17 mouse cellular contexts compared by ENCODE assay signal in genomic region chr10:99748009-99748408, GRCm38 (mm10). TPM values are rescaled to one million over a fixed set of nuclear protein-coding genes. Genes with fewer than 3 reads are reported as not detected.
DNase-seq lines count a peak whose midpoint lies in the region.
"Had no signal": no experiment of that assay in that cellular context is flagged by ENCODE, and none has a peak within 500 bp of the region (broad histone marks: within the 10 kb centered on the region; RNA-seq: fewer than 3 reads in every experiment).

No protein-coding gene starts in this region.

- H3K9me3 ChIP-seq in heart, embryonic 10.5 days = no peaks in the 10 kb centered on the region
- H3K9me3 ChIP-seq: embryonic facial prominence, embryonic 15.5 days; forebrain, embryonic 12.5 days; heart, embryonic 13.5 days; stomach, embryonic 15.5 days had no signal

- H3K4me3 ChIP-seq in heart, embryonic 10.5 days = no peak overlapping the region
- H3K4me3 ChIP-seq: embryonic facial prominence, embryonic 15.5 days; forebrain, embryonic 12.5 days; heart, embryonic 13.5 days; stomach, embryonic 15.5 days had no signal

- peak; percentile 17 to 71 for DNase-seq in heart, adult 18-20 months
- DNase-seq in heart, embryonic 10.5 days (ENCODE audit: low spot score) = no peak
- DNase-seq in lung, postnatal 10 days = peak; percentile 8
- no peak for DNase-seq in lung, postnatal 4 days
- peak; percentile 7 to 9 for DNase-seq in heart, postnatal 14 days
- DNase-seq in spleen, postnatal 4 days (ENCODE audit: low spot score in 2 of 2) = no peak
- no peak for DNase-seq in urinary bladder, postnatal 14 days (ENCODE audit: low spot score)
- DNase-seq: adrenal gland, postnatal 14 days; cerebellum, postnatal 36 days; thymus, postnatal 4 days had no signal

- H3K4me1 ChIP-seq in heart, embryonic 10.5 days = no peaks in the 10 kb centered on the region
- H3K4me1 ChIP-seq: embryonic facial prominence, embryonic 15.5 days; forebrain, embryonic 12.5 days; heart, embryonic 13.5 days; stomach, embryonic 15.5 days had no signal

- 37% methylated on average over 2 of the region's 2 CpGs for WGBS in heart, embryonic 10.5 days

- intact Hi-C loops in heart, postnatal 14 days (cut with DNase I) = loop anchor here (10.0 kb wide), 1 partner anchor 103 kb away; no protein-coding TSS in a partner anchor

- H3K27ac ChIP-seq in heart, embryonic 10.5 days = no peak overlapping the region
- H3K27ac ChIP-seq: embryonic facial prominence, embryonic 15.5 days; forebrain, embryonic 12.5 days; heart, embryonic 13.5 days; stomach, embryonic 15.5 days had no signal

- H3K36me3 ChIP-seq in heart, embryonic 10.5 days = no peaks in the 10 kb centered on the region
- H3K36me3 ChIP-seq: embryonic facial prominence, embryonic 15.5 days; forebrain, embryonic 12.5 days; G1E; heart, embryonic 13.5 days; stomach, embryonic 15.5 days had no signal

- H3K27me3 ChIP-seq in heart, embryonic 10.5 days (ENCODE audit: insufficient read depth, poor library complexity, severe bottlenecking) = no peaks in the 10 kb centered on the region
- H3K27me3 ChIP-seq: embryonic facial prominence, embryonic 15.5 days; forebrain, embryonic 12.5 days; heart, embryonic 13.5 days; stomach, embryonic 15.5 days had no signal

RNA-seq across cellular contexts. Expression of gene Csl, which starts 11.4 kb away (rescaled TPM):
- total RNA-seq in heart, adult 18-20 months (2021) = 1 to 10 TPM; 3.2 to 4.7 TPM
- polyA plus RNA-seq in heart, embryonic 10.5 days (2016; fragmentation: Nextera tagmentation; extraction: Ambion mirVana) = 0.24 and 0.37 TPM in 2 replicates
- total RNA-seq in heart, postnatal 14 days (2021) = 1 to 10 TPM; 4.0 to 4.6 TPM
- polyA plus RNA-seq: embryonic facial prominence, embryonic 15.5 days; forebrain, embryonic 12.5 days; G1E; inflammation-experienced regulatory T-cells, adult 6 months; small intestine, adult 2 months had no signal

Comparison
In these comparisons a context has a peak if more than half of its experiments do, and no peak if none do; other contexts are left out.
1. DNase-seq: peak in heart, adult 18-20 months (2 of 2), lung, postnatal 10 days (single experiment) and heart, postnatal 14 days (2 of 2); none in heart, embryonic 10.5 days (single experiment), lung, postnatal 4 days (0 of 2), spleen, postnatal 4 days (0 of 2) and urinary bladder, postnatal 14 days (single experiment).